Mouse (Mus musculus): ENCODE data around the gene Lrrc7. TPM values are rescaled to one million over a fixed set of nuclear protein-coding genes. Genes with fewer than 3 reads are reported as not detected.
A peak's percentile ranks its signal among the peaks of the same experiment; 100 is the strongest.

The Lrrc7 gene
- total and polyA plus RNA-seq, 2 experiments from 2014 or later: 7.3 to 29.8 TPM

DNA sequence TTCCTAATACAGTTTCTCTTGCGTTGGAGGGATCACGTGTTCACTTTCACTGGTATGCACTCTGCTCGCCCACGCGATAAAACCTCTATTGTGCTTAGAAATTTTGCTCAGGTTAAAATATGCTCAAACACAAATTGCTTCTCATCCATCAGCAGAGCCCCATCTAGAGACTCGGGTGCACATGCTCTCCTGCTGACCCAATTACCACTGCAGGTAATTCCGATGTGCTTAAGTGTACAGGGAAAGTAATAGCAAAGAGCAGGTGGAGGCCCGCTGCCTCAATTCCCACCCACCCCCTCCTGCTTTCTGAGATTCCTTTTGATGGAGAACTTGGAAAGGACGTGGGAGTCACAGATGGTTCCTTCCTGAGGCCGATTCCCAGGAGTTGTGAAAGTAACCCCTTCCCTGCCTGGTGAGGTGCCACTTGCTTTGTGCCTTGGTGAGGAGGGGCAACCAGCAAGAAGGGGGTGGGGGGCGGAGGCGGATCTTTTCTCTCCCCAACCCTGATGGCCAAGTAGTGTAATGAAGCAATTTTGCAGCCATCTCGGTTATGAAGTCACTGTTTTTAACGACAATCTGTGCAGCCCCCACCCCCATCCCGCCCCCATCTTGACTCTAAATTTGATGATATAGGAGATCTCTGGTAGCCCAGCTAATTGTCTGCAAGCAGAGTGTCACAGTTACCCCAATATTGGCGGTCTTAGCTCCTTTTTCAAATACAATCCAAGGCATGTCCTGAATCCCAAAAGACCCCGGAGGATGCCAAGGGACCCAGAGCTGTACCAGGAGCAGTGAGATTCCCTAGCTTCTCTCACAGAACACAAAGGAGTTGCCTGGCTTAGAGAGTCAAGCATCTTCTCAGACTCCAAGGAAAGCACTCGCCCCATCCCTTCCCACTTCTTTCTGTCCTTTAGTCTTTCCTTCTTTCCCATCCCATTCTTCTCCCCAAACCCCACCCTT, 2.0 kb downstream of the Lrrc7 start:
- TF ChIP-seq CTCF (IDR thresholded peaks at IDR 0.05): 0 out of 2 replicates have a peak, but pooled peaks have one; percentile 10
- DNase-seq (ENCODE audit: low spot score) (peak; percentile 78), ATAC-seq (ENCODE audit: low FRiP score) (peak; percentile 56)
- H3K27ac ChIP-seq (ENCODE audit: low read depth, low read length): peak overlapping the region; percentile 96
- H3K9me3 ChIP-seq (ENCODE audit: low read length): no peaks in the 10 kb centered on the region
- no peaks in the 10 kb centered on the region for H3K4me1 ChIP-seq (ENCODE audit: insufficient read depth, low read length)
- H3K27me3 ChIP-seq (ENCODE audit: insufficient read depth, low read length): no peaks in the 10 kb centered on the region
- H3K4me3 ChIP-seq (ENCODE audit: low read depth, low read length): peak overlapping the region; percentile 86
- WGBS: 2% methylated on average over 18 of the region's 18 CpGs
- H3K9ac ChIP-seq (replicated peaks; ENCODE audit: low read length, poor library complexity, severe bottlenecking): peak overlapping the region; percentile 96
- peak overlapping the region; percentile 67 for H3K4me2 ChIP-seq (ENCODE audit: low read depth, low read length, poor library complexity, severe bottlenecking)
- H3K36me3 ChIP-seq (ENCODE audit: insufficient read depth, low read length): no peaks in the 10 kb centered on the region

DNA sequence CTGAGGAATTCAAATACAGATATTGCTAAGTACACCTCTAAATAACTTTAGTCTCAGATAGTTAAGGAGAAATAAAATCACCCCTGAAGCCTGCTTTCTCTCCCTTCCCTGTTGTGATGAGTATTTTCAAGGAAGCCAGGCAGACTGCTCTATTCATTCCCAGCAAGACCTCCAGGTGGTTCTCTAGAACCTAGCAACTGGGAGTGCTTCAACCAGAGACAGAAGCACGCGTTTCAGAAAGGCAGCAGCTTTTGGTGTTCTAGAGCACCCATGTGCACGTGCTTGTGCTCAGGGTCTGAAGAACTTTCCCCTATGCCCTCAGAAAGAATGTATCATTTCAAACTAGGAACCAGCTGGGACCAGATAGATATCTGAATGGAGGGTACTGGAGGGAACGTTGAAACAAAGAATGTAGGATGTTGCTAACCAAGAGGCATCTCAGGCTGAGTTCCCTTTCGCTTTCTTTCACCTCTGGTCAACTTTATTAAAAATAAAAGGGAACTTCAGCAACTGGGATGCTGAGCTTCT, 2.8 kb downstream of the Lrrc7 start:
- H3K27ac ChIP-seq (ENCODE audit: low read depth, low read length): peak overlapping the region; percentile 96
- H3K9ac ChIP-seq (replicated peaks; ENCODE audit: low read length, poor library complexity, severe bottlenecking): peak overlapping the region; percentile 96
- no peaks in the 10 kb centered on the region for H3K27me3 ChIP-seq (ENCODE audit: insufficient read depth, low read length)
- DNase-seq (ENCODE audit: low spot score): peak; percentile 14
- ATAC-seq (ENCODE audit: low FRiP score): no peak
- peak overlapping the region; percentile 67 for H3K4me2 ChIP-seq (ENCODE audit: low read depth, low read length, poor library complexity, severe bottlenecking)
- H3K4me1 ChIP-seq (ENCODE audit: insufficient read depth, low read length): no peaks in the 10 kb centered on the region
- no peaks in the 10 kb centered on the region for H3K36me3 ChIP-seq (ENCODE audit: insufficient read depth, low read length)
- TF ChIP-seq CTCF (IDR thresholded peaks at IDR 0.05): peak; percentile 33; the same call in 1 of the 2 replicates
- whole genome bisulfite sequencing: 10% methylated on average over 5 of the region's 5 CpGs
- H3K4me3 ChIP-seq (ENCODE audit: low read depth, low read length): peak overlapping the region; percentile 86
- no peaks in the 10 kb centered on the region for H3K9me3 ChIP-seq (ENCODE audit: low read length)

DNA sequence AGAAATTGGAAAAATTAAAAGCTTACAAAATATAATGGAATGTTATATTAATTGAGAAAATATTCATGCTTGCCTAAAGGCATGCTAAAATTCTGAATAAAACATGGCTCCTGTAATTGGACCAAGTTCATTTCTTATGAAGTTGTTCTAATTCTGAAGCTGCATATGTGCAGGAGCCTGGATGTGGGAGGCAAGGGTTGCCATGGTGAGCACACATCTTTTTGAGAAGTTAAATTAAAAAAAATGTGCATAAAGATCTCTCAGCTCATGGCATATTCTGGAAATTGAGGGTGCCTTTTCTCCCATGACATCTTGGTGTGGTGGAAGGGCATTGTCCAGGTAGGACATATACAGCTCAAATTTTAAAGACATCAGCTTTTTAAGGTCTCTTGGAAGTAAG, 3.4 kb downstream of the Lrrc7 start:
- Histone ChIP-seq H3K4me3 (ENCODE audit: low read depth, low read length) (peak overlapping the region; percentile 86), H3K4me2 (ENCODE audit: low read depth, low read length, poor library complexity, severe bottlenecking) (peak overlapping the region; percentile 67), H3K9ac (replicated peaks; ENCODE audit: low read length, poor library complexity, severe bottlenecking) (no peak overlapping the region), H3K9me3 (ENCODE audit: low read length) (no peaks in the 10 kb centered on the region), H3K4me1 (ENCODE audit: insufficient read depth, low read length) (no peaks in the 10 kb centered on the region), H3K27me3 (ENCODE audit: insufficient read depth, low read length) (no peaks in the 10 kb centered on the region), H3K36me3 (ENCODE audit: insufficient read depth, low read length) (no peaks in the 10 kb centered on the region), H3K27ac (ENCODE audit: low read depth, low read length) (no peak overlapping the region)
- no peak for ATAC-seq (ENCODE audit: low FRiP score)
- TF ChIP-seq CTCF (IDR thresholded peaks at IDR 0.05): no peak
- DNase-seq (ENCODE audit: low spot score): no peak

DNA sequence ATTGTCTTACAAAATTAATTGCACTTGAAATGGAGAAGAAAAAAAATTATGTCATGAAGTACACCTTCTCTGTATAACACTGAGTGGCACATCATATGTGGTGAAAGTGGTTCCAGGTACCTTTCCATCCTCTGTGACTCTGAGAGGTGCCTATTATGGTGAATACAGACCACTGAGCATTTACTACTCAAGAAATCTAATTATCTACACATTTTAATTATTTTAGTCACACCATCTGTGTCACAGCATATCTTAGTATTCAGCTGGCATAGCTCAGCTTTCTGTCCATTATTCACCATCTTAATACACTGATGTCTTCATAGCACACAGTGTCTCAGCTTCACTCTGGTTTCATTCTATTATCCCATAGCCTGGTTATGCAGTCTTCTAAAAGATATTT, 7.7 kb downstream of the Lrrc7 start:
- Histone ChIP-seq H3K4me3 (ENCODE audit: low read depth, low read length) (no peak overlapping the region), H3K9ac (replicated peaks; ENCODE audit: low read length, poor library complexity, severe bottlenecking) (no peak overlapping the region), H3K4me2 (ENCODE audit: low read depth, low read length, poor library complexity, severe bottlenecking) (no peak overlapping the region), H3K9me3 (ENCODE audit: low read length) (no peaks in the 10 kb centered on the region), H3K27ac (ENCODE audit: low read depth, low read length) (no peak overlapping the region), H3K36me3 (ENCODE audit: insufficient read depth, low read length) (no peaks in the 10 kb centered on the region), H3K4me1 (ENCODE audit: insufficient read depth, low read length) (no peaks in the 10 kb centered on the region), H3K27me3 (ENCODE audit: insufficient read depth, low read length) (no peaks in the 10 kb centered on the region)
- ATAC-seq (ENCODE audit: low FRiP score): no peak
- no peak for TF ChIP-seq CTCF (IDR thresholded peaks at IDR 0.05)
- DNase-seq (ENCODE audit: low spot score): no peak

DNA sequence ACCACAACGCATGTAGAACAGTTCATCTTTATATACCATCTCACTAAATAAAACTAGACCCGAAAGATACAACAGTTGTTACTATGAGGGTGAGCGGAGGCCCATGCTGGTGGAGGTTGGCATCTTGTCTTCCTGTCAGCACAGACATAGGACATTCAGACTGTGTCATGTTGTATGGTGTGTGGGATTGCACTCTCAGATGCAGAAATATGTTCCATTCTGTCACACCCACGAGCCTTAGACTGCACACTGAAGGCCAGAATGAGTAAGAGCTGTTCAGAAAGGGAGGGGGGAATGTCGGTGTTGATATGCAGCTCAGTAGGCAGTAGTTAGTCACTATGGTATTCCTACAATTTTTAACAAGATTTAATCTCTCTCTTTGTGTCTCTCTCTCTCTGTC, 9.9 kb downstream of the Lrrc7 start:
- no peak overlapping the region for H3K4me2 ChIP-seq (ENCODE audit: low read depth, low read length, poor library complexity, severe bottlenecking)
- DNase-seq (ENCODE audit: low spot score) (no peak), ATAC-seq (ENCODE audit: low FRiP score) (no peak)
- H3K4me1 ChIP-seq (ENCODE audit: insufficient read depth, low read length): no peaks in the 10 kb centered on the region
- WGBS: 85% methylated on average over 5 of the region's 5 CpGs
- no peak overlapping the region for H3K9ac ChIP-seq (replicated peaks; ENCODE audit: low read length, poor library complexity, severe bottlenecking)
- no peaks in the 10 kb centered on the region for H3K36me3 ChIP-seq (ENCODE audit: insufficient read depth, low read length)
- H3K9me3 ChIP-seq (ENCODE audit: low read length): no peaks in the 10 kb centered on the region
- H3K27me3 ChIP-seq (ENCODE audit: insufficient read depth, low read length): no peaks in the 10 kb centered on the region
- TF ChIP-seq CTCF (IDR thresholded peaks at IDR 0.05): no peak
- H3K27ac ChIP-seq (ENCODE audit: low read depth, low read length): no peak overlapping the region
- H3K4me3 ChIP-seq (ENCODE audit: low read depth, low read length): no peak overlapping the region

DNA sequence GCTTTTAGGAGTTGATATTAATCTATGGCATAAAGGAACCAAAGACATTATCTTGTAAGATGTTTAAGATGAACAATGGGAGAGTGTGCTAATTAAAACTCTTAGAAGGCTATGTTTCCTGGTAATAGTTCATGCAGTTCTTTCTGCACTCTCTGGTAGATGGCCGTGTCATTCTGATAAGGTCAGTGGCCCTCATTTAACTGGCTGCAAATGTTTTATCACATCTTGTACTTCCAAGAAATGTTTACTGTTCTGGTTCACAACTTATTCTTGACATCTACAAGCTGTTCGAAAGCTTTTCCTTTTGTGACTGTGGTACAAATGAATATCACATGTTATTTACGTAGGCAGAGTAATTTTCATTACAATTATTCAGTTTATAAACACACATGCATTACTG, 18.5 kb downstream of the Lrrc7 start:
- H3K4me3 ChIP-seq (ENCODE audit: low read depth, low read length): no peak overlapping the region
- H3K4me2 ChIP-seq (ENCODE audit: low read depth, low read length, poor library complexity, severe bottlenecking): no peak overlapping the region
- H3K27ac ChIP-seq (ENCODE audit: low read depth, low read length): no peak overlapping the region
- TF ChIP-seq CTCF (IDR thresholded peaks at IDR 0.05): no peak
- H3K36me3 ChIP-seq (ENCODE audit: insufficient read depth, low read length): no peaks in the 10 kb centered on the region
- DNase-seq (ENCODE audit: low spot score) (no peak), ATAC-seq (ENCODE audit: low FRiP score) (no peak)
- H3K9ac ChIP-seq (replicated peaks; ENCODE audit: low read length, poor library complexity, severe bottlenecking): no peak overlapping the region
- 83% methylated on average over 3 of the region's 3 CpGs for WGBS
- H3K4me1 ChIP-seq (ENCODE audit: insufficient read depth, low read length): no peaks in the 10 kb centered on the region
- H3K27me3 ChIP-seq (ENCODE audit: insufficient read depth, low read length): no peaks in the 10 kb centered on the region
- no peaks in the 10 kb centered on the region for H3K9me3 ChIP-seq (ENCODE audit: low read length)

Data from midbrain, postnatal 0 days (tissue).